Mouse (Mus musculus) ES-E14 (cell line): ENCODE results near the gene Kcnj1. TPM values are rescaled to one million over a fixed set of nuclear protein-coding genes. Genes with fewer than 3 reads are reported as not detected.

Experiments used
- DNase-seq: peaks from one replicate; pipeline ENCODE4 v3.0.0-alpha.2; 2013; ENCODE audit warnings: low read depth, low spot score
- H3K27ac ChIP-seq: 2 replicates; pipeline ENCODE4 v1.5.1; 2012; ENCODE audit warnings: low read depth, mild to moderate bottlenecking, low read length, moderate library complexity, mixed read lengths; ENCODE audit not compliant: poor library complexity, insufficient read depth, severe bottlenecking
- H3K36me3 ChIP-seq: 2 replicates; pipeline ENCODE4 v1.6.1; 2012; ENCODE audit warnings: mild to moderate bottlenecking, low read length, moderate library complexity, mixed read lengths; ENCODE audit not compliant: control insufficient read depth, poor library complexity, insufficient read depth, severe bottlenecking
- H3K4me1 ChIP-seq, 2 experiments: fragments of 150-350 bp in 1 of 2; sonication (generic) in 1 of 2; 2 replicates each; pipeline ENCODE4 v1.6.1; 2012; ENCODE audit warnings: low read length in 2 of 2, mild to moderate bottlenecking in 1 of 2, mixed read lengths in 1 of 2; ENCODE audit not compliant: control insufficient read depth in 2 of 2, insufficient read depth in 2 of 2, poor library complexity in 1 of 2
- H3K4me3 ChIP-seq, 2 experiments: fragments of 150-350 bp in 1 of 2; sonication (generic) in 1 of 2; 2 replicates each; pipeline ENCODE4 v1.5.1; 2012; ENCODE audit warnings: low read length in 2 of 2, low read depth in 1 of 2, mild to moderate bottlenecking in 1 of 2, mixed read lengths in 1 of 2; ENCODE audit not compliant: insufficient read depth in 1 of 2, poor library complexity in 1 of 2, severe bottlenecking in 1 of 2
- H3K9ac ChIP-seq: 2 replicates; pipeline ENCODE4 v1.6.1; 2012; ENCODE audit warnings: low read depth, mild to moderate bottlenecking, low read length, mixed read lengths; ENCODE audit not compliant: poor library complexity, insufficient read depth, severe bottlenecking
- H3K9me3 ChIP-seq: fragments of 150-350 bp; sonication (generic); 2 replicates; pipeline ENCODE4 v1.6.1; 2012; ENCODE audit warnings: low read depth, mild to moderate bottlenecking, low read length; ENCODE audit not compliant: control insufficient read depth, insufficient read depth
- CHD2 ChIP-seq: IDR thresholded peaks from 2 replicates; pipeline ENCODE4 v1.6.1; 2014; ENCODE audit warnings: mild to moderate bottlenecking, low read depth, low read length, inconsistent platforms
- HCFC1 ChIP-seq: IDR thresholded peaks from 2 replicates; pipeline ENCODE4 v1.6.1; 2012; ENCODE audit warnings: low read length, inconsistent platforms, borderline replicate concordance; ENCODE audit not compliant: insufficient read depth
- MAFK ChIP-seq: IDR thresholded peaks from 2 replicates; pipeline ENCODE4 v1.6.1; 2014; ENCODE audit warnings: mild to moderate bottlenecking, low read depth, low read length, inconsistent platforms; ENCODE audit not compliant: insufficient read depth
- ZC3H11A ChIP-seq: IDR thresholded peaks from 2 replicates; pipeline ENCODE4 v1.6.1; 2012; ENCODE audit warnings: low read depth, mild to moderate bottlenecking, inconsistent platforms, low read length, borderline replicate concordance
- ZNF384 ChIP-seq: IDR thresholded peaks from 2 replicates; pipeline ENCODE4 v1.6.1; 2012; ENCODE audit warnings: low read depth, low read length, inconsistent platforms
- in situ Hi-C, 2 experiments: fragments of 600-800 bp; cut with MboI; formaldehyde crosslinking; loops; one replicate each; pipeline ENCODE4 v1.15.1; 2025; ENCODE audit warnings: low sequenced_read_pairs in 2 of 2, inconsistent platforms in 1 of 2; ENCODE audit not compliant: unreplicated experiment in 2 of 2
- total RNA-seq: library from RNA; depleted of rRNA; stranded (reverse); fragments of 300-350 nt; gene quantifications from 2 replicates; pipeline ENCODE4 v1.2.3, GENCODE M21; 2012

Gene Kcnj1
- total RNA-seq, 1 experiment, result not detected

- H3K9me3 ChIP-seq, result no peaks in the 10 kb centered on the region
- H3K4me1 ChIP-seq, result peaks cover 6 to 11% of the 10 kb centered on the region in 2 experiments
- H3K27ac ChIP-seq, result no peak overlapping the region
- no peak overlapping the region for H3K4me3 ChIP-seq
- no peak for TF ChIP-seq ZNF384
- TF ChIP-seq ZC3H11A, result no peak
- no peak for DNase-seq
- no peak overlapping the region for H3K9ac ChIP-seq
- H3K36me3 ChIP-seq, result no peaks in the 10 kb centered on the region
- in situ Hi-C loops, result no loop called here
Measured at GRCm38 (mm10) chr9:32412836-32413580, 40.7 kb downstream of the Kcnj1 start.

- TF ChIP-seq CHD2, result no peak
- TF ChIP-seq ZC3H11A, result no peak
- TF ChIP-seq ZNF384, result no peak
- no peak for TF ChIP-seq MAFK
- no peak for TF ChIP-seq HCFC1
- no peak overlapping the region for H3K9ac ChIP-seq
- no peaks in the 10 kb centered on the region for H3K9me3 ChIP-seq
- in situ Hi-C loops, result no loop called here
- H3K36me3 ChIP-seq, result no peaks in the 10 kb centered on the region
- peaks cover 6% of the 10 kb centered on the region in 2 experiments for H3K4me1 ChIP-seq
- no peak overlapping the region for H3K4me3 ChIP-seq
- DNase-seq, result peak; percentile 42
- H3K27ac ChIP-seq, result no peak overlapping the region
Measured at GRCm38 (mm10) chr9:32414956-32415355, 42.7 kb downstream of the Kcnj1 start.

- DNase-seq, result no peak
- TF ChIP-seq ZC3H11A (no peak), HCFC1 (no peak), ZNF384 (no peak), CHD2 (no peak), MAFK (no peak)
- H3K27ac ChIP-seq, result no peak overlapping the region
- H3K4me1 ChIP-seq, result peaks cover 6% of the 10 kb centered on the region in 2 experiments
- H3K36me3 ChIP-seq, result no peaks in the 10 kb centered on the region
- H3K9ac ChIP-seq, result no peak overlapping the region
- no peak overlapping the region for H3K4me3 ChIP-seq
- H3K9me3 ChIP-seq, result no peaks in the 10 kb centered on the region
- in situ Hi-C loops, result no loop called here
Measured at GRCm38 (mm10) chr9:32415952-32416351, 43.7 kb downstream of the Kcnj1 start.

- TF ChIP-seq MAFK (no peak), ZNF384 (no peak), HCFC1 (no peak), CHD2 (no peak), ZC3H11A (no peak)
- Histone ChIP-seq H3K4me3 (no peak overlapping the region), H3K9me3 (no peaks in the 10 kb centered on the region), H3K36me3 (no peaks in the 10 kb centered on the region), H3K9ac (no peak overlapping the region), H3K27ac (no peak overlapping the region), H3K4me1 (peaks cover 6% of the 10 kb centered on the region in 2 experiments)
- no peak for DNase-seq
- in situ Hi-C loops, result no loop called here
Measured at GRCm38 (mm10) chr9:32417466-32418116, 45.3 kb downstream of the Kcnj1 start.
